Mouse (Mus musculus): Measurements from ENCODE around the gene Cemip2. TPM values are rescaled to one million over a fixed set of nuclear protein-coding genes. Genes with fewer than 3 reads are reported as not detected.

Gene Cemip2
- polyA plus RNA-seq, 1 experiment from 2014 or later: 33.8 TPM

DNA sequence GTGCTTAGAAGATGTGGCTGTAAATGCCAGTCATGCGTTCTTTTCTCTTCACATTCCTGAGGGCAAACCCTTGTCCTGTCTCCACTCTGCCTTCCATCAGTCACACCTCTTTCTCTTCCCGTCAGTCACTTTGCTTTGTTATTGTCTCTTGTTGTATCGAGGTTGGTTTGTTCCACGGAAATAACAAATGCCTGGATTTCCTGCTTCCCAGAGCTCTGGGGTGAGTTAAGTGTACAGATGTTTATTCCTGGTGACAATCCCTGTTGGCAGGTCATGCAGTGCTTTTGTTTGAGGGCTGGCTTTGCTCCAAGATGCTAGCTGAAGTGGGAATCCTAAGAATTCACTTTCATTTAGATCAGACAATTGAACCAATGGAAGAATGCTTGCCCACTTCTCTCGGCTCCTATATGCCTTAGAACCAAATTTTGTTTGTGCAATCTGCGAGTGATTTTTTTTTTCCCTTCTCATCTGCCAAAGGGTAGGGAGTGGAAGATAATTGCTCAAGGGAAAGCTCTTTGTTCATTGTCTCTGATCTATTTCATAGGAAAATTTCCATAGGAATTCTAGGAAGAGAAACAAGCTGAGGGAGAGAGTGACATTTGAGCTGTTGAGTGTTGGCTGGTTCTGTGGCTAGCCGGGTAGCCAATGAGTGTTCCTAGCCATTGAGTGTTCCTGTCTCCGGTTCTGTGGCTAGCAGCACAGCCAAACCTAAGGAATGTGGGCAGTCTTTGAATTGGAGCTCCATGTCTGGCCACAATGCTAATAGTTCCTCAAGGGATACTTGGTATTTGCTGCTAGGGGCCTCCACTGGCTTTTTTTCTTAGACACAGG, 104.2 kb downstream of the Cemip2 start:
- 10% methylated on average over 8 of the region's 8 CpGs for WGBS
- Histone ChIP-seq H3K4me3 (ENCODE audit: low read depth, low read length) (no peak overlapping the region), H3K36me3 (ENCODE audit: control insufficient read depth, insufficient read depth, low read length) (no peaks in the 10 kb centered on the region), H3K27ac (replicated peaks; ENCODE audit: low read depth, low read length) (peak overlapping the region; percentile 80), H3K9ac (ENCODE audit: low read depth, low read length) (no peak overlapping the region), H3K27me3 (replicated peaks; ENCODE audit: control insufficient read depth, insufficient read depth, low read length) (no peaks in the 10 kb centered on the region), H3K4me1 (ENCODE audit: control insufficient read depth, insufficient read depth, low read length) (peaks cover 9% of the 10 kb centered on the region), H3K9me3 (ENCODE audit: control insufficient read depth, low read length) (no peaks in the 10 kb centered on the region), H3K4me2 (ENCODE audit: low read depth, low read length) (peak overlapping the region; percentile 0)
- peak; percentile 89 for DNase-seq (ENCODE audit: low spot score)
- peak; percentile 70 for ATAC-seq (ENCODE audit: low read depth)

DNA sequence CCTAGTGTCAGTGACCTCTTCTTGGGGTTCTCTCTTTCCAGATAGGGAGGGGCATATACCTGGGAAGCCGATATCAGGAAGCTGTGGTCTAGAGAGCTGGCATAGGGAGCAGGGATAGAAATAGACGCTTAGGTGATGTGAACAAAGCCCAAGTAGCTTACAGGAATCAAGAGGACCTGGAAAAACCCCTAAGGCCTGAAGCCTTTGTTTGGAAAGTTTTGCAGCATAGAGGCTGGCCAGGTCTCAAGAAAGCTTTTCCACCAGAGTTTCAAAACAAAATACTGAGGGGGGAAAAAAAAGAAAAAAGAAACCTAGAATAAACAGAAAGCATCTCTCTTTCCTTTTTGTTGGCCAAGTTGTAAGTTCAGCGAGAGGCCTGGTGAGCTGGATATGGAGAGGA, 104.9 kb downstream of the Cemip2 start:
- Histone ChIP-seq H3K9ac (ENCODE audit: low read depth, low read length) (no peak overlapping the region), H3K4me3 (ENCODE audit: low read depth, low read length) (no peak overlapping the region), H3K4me2 (ENCODE audit: low read depth, low read length) (no peak overlapping the region), H3K9me3 (ENCODE audit: control insufficient read depth, low read length) (no peaks in the 10 kb centered on the region), H3K4me1 (ENCODE audit: control insufficient read depth, insufficient read depth, low read length) (peaks cover 9% of the 10 kb centered on the region), H3K27ac (replicated peaks; ENCODE audit: low read depth, low read length) (peak overlapping the region; percentile 80), H3K27me3 (replicated peaks; ENCODE audit: control insufficient read depth, insufficient read depth, low read length) (no peaks in the 10 kb centered on the region), H3K36me3 (ENCODE audit: control insufficient read depth, insufficient read depth, low read length) (no peaks in the 10 kb centered on the region)
- DNase-seq (ENCODE audit: low spot score) (no peak), ATAC-seq (ENCODE audit: low read depth) (no peak)
- 69% methylated on average over 3 of the region's 3 CpGs for WGBS

DNA sequence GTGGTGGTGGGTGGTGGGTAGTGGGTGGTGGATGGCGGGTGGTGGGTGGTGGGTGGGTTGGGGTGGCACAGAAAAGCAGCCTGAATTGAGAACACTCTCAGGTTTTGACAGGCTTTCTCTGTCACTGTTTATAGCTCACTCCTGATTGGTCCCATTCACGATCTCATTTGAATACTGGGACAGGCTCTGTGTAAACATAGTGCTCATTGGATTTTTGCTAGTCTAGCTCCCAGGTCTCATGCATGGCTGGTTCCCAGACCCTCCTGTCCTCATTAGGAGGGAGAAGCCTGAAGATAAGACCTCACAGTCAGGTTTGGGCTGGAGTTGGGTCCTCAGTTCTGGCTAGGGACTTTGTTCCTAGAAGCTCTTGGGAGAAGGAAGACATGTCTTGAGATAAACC, 105.8 kb downstream of the Cemip2 start:
- H3K27me3 ChIP-seq (replicated peaks; ENCODE audit: control insufficient read depth, insufficient read depth, low read length): no peaks in the 10 kb centered on the region
- no peak overlapping the region for H3K4me3 ChIP-seq (ENCODE audit: low read depth, low read length)
- no peaks in the 10 kb centered on the region for H3K36me3 ChIP-seq (ENCODE audit: control insufficient read depth, insufficient read depth, low read length)
- no peak overlapping the region for H3K4me2 ChIP-seq (ENCODE audit: low read depth, low read length)
- H3K27ac ChIP-seq (replicated peaks; ENCODE audit: low read depth, low read length): no peak overlapping the region
- WGBS: 90% methylated on average over 2 of the region's 2 CpGs
- ATAC-seq (ENCODE audit: low read depth) (no peak), DNase-seq (ENCODE audit: low spot score) (no peak)
- no peaks in the 10 kb centered on the region for H3K9me3 ChIP-seq (ENCODE audit: control insufficient read depth, low read length)
- peaks cover 9% of the 10 kb centered on the region for H3K4me1 ChIP-seq (ENCODE audit: control insufficient read depth, insufficient read depth, low read length)
- H3K9ac ChIP-seq (ENCODE audit: low read depth, low read length): no peak overlapping the region

DNA sequence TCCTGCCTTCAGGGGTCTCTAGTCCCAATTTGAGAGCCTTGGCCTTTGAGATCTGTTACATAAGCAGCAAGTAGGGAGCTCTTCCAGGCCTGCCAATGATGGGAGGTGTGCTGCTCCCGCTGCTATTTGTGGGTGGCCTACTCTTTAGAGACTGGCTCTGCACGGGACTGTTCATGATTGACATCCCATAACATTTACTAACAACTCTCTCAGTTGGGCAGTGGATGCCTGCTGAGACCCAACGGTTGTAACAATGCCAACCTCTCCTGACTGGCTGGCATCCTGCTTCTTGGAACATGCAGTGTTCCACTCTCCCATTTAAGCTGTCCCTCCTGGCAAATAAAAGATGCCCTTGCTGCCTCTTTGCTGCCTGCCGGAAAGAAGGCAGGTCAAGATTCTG, 106.2 kb downstream of the Cemip2 start:
- H3K27ac ChIP-seq (replicated peaks; ENCODE audit: low read depth, low read length): no peak overlapping the region
- H3K27me3 ChIP-seq (replicated peaks; ENCODE audit: control insufficient read depth, insufficient read depth, low read length): no peaks in the 10 kb centered on the region
- ATAC-seq (ENCODE audit: low read depth) (no peak), DNase-seq (ENCODE audit: low spot score) (no peak)
- H3K9me3 ChIP-seq (ENCODE audit: control insufficient read depth, low read length): no peaks in the 10 kb centered on the region
- H3K4me1 ChIP-seq (ENCODE audit: control insufficient read depth, insufficient read depth, low read length): peaks cover 9% of the 10 kb centered on the region
- H3K36me3 ChIP-seq (ENCODE audit: control insufficient read depth, insufficient read depth, low read length): no peaks in the 10 kb centered on the region
- no peak overlapping the region for H3K4me3 ChIP-seq (ENCODE audit: low read depth, low read length)
- 57% methylated on average over 4 of the region's 4 CpGs for WGBS
- H3K4me2 ChIP-seq (ENCODE audit: low read depth, low read length): no peak overlapping the region
- H3K9ac ChIP-seq (ENCODE audit: low read depth, low read length): no peak overlapping the region

DNA sequence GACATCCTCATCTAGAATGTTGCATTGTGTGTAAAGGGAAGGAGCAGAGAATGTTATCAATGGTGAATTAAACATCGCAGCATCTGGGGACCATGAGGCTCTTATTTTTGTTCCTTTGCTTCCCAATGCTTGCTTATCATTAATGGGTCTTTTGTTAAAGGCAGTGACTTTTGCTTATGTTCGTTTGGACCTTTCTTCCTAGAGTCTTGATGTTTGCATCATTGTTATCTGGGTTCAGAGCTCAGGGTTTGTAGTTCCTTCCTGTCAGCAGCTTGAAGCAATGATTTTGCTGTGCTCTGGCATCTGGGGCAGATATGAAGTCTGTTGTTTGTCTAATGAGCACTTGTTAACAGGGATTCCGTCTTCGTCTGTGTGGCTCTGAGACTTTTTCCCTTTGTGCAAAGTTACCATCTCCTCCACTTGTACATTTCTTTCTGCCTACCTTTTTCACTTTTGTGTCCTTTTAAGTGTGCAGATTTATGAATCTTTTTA, 108.1 kb downstream of the Cemip2 start:
- Histone ChIP-seq H3K27ac (replicated peaks; ENCODE audit: low read depth, low read length) (no peak overlapping the region), H3K27me3 (replicated peaks; ENCODE audit: control insufficient read depth, insufficient read depth, low read length) (no peaks in the 10 kb centered on the region), H3K9me3 (ENCODE audit: control insufficient read depth, low read length) (no peaks in the 10 kb centered on the region), H3K4me2 (ENCODE audit: low read depth, low read length) (no peak overlapping the region), H3K4me1 (ENCODE audit: control insufficient read depth, insufficient read depth, low read length) (peaks cover 9% of the 10 kb centered on the region), H3K36me3 (ENCODE audit: control insufficient read depth, insufficient read depth, low read length) (no peaks in the 10 kb centered on the region), H3K9ac (ENCODE audit: low read depth, low read length) (no peak overlapping the region), H3K4me3 (ENCODE audit: low read depth, low read length) (no peak overlapping the region)
- WGBS: 72% methylated on average over 4 of the region's 4 CpGs
- no peak for ATAC-seq (ENCODE audit: low read depth)
- DNase-seq (ENCODE audit: low spot score): no peak

DNA sequence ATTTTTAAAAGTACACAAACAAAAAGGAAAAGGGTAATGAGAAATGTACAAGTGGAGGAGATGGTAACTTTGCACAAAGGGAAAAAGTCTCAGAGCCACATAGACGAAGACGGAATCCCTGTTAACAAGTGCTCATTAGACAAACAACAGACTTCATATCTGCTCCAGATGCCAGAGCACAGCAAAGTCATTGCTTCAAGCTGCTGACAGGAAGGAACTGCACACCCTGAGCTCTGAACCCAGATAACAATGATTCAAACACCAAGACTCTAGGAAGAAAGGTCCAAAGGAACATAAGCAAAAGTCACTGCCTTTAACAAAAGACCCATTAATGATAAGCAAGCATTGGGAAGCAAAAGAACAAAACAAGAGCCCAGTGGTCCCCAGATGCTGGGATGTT, 112.6 kb downstream of the Cemip2 start:
- H3K9me3 ChIP-seq (ENCODE audit: control insufficient read depth, low read length): no peaks in the 10 kb centered on the region
- ATAC-seq (ENCODE audit: low read depth): no peak
- no peaks in the 10 kb centered on the region for H3K36me3 ChIP-seq (ENCODE audit: control insufficient read depth, insufficient read depth, low read length)
- H3K4me2 ChIP-seq (ENCODE audit: low read depth, low read length): no peak overlapping the region
- H3K4me3 ChIP-seq (ENCODE audit: low read depth, low read length): no peak overlapping the region
- WGBS: 70% methylated on average over 2 of the region's 2 CpGs
- H3K27me3 ChIP-seq (replicated peaks; ENCODE audit: control insufficient read depth, insufficient read depth, low read length): no peaks in the 10 kb centered on the region
- H3K9ac ChIP-seq (ENCODE audit: low read depth, low read length): no peak overlapping the region
- DNase-seq (ENCODE audit: low spot score): no peak
- H3K27ac ChIP-seq (replicated peaks; ENCODE audit: low read depth, low read length): no peak overlapping the region
- no peaks in the 10 kb centered on the region for H3K4me1 ChIP-seq (ENCODE audit: control insufficient read depth, insufficient read depth, low read length)

DNA sequence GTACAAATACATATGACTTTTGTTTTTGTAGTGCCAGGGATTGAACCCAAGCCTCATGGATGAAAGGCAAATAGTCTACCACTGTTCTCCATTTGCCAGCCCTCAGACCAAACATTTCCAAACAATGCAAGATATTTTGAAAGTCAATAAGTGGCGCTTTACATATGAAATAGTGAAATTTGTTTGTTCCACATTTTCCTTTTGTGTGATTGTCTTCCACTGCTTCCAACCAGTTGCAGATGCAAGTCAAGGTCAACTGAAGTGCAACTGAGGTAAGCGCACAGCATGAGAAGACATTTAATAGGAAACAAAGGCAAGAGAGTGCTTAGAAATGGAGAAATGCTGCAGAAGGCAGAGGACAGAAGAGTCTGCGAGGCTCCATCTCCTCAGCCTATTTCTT, 116.7 kb downstream of the Cemip2 start:
- DNase-seq (ENCODE audit: low spot score): no peak
- Histone ChIP-seq H3K27me3 (replicated peaks; ENCODE audit: control insufficient read depth, insufficient read depth, low read length) (no peaks in the 10 kb centered on the region), H3K27ac (replicated peaks; ENCODE audit: low read depth, low read length) (no peak overlapping the region), H3K36me3 (ENCODE audit: control insufficient read depth, insufficient read depth, low read length) (no peaks in the 10 kb centered on the region), H3K9me3 (ENCODE audit: control insufficient read depth, low read length) (no peaks in the 10 kb centered on the region), H3K4me1 (ENCODE audit: control insufficient read depth, insufficient read depth, low read length) (peaks cover 8% of the 10 kb centered on the region), H3K4me2 (ENCODE audit: low read depth, low read length) (no peak overlapping the region), H3K4me3 (ENCODE audit: low read depth, low read length) (no peak overlapping the region), H3K9ac (ENCODE audit: low read depth, low read length) (no peak overlapping the region)
- no peak for ATAC-seq (ENCODE audit: low read depth)
- WGBS: 89% methylated on average over 3 of the region's 3 CpGs

DNA sequence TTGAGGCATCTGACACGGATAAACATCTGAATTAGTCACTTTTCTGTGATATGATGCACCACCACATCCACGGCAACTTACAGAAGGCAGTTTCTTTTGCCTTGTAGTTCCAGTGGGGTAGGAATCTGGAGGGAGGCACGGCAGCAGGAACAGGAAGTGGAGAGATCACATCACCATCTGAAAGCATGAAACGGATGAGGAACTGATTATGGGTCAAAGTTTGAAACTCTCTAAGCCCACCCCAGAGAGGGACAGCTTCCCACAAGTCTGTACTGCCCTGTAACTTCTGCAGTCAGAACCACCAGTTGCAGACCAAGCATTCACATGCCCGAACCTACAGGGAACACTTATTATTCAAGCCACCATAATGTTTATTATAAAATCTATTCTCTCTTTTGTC, 117.4 kb downstream of the Cemip2 start:
- no peak overlapping the region for H3K4me3 ChIP-seq (ENCODE audit: low read depth, low read length)
- H3K36me3 ChIP-seq (ENCODE audit: control insufficient read depth, insufficient read depth, low read length): no peaks in the 10 kb centered on the region
- no peak overlapping the region for H3K9ac ChIP-seq (ENCODE audit: low read depth, low read length)
- no peak overlapping the region for H3K4me2 ChIP-seq (ENCODE audit: low read depth, low read length)
- no peaks in the 10 kb centered on the region for H3K9me3 ChIP-seq (ENCODE audit: control insufficient read depth, low read length)
- no peaks in the 10 kb centered on the region for H3K27me3 ChIP-seq (replicated peaks; ENCODE audit: control insufficient read depth, insufficient read depth, low read length)
- ATAC-seq (ENCODE audit: low read depth) (no peak), DNase-seq (ENCODE audit: low spot score) (no peak)
- H3K4me1 ChIP-seq (ENCODE audit: control insufficient read depth, insufficient read depth, low read length): peaks cover 8% of the 10 kb centered on the region
- no peak overlapping the region for H3K27ac ChIP-seq (replicated peaks; ENCODE audit: low read depth, low read length)
- WGBS: 79% methylated on average over 5 of the region's 5 CpGs

Data from embryonic facial prominence, embryonic 14.5 days (tissue).